Mouse (Mus musculus): ENCODE data around the gene Rere. TPM values are rescaled to one million over a fixed set of nuclear protein-coding genes. Genes with fewer than 3 reads are reported as not detected.

Rere gene
- total and polyA plus RNA-seq, 3 experiments: 3.1 to 36.5 (median 8.7) TPM

DNA sequence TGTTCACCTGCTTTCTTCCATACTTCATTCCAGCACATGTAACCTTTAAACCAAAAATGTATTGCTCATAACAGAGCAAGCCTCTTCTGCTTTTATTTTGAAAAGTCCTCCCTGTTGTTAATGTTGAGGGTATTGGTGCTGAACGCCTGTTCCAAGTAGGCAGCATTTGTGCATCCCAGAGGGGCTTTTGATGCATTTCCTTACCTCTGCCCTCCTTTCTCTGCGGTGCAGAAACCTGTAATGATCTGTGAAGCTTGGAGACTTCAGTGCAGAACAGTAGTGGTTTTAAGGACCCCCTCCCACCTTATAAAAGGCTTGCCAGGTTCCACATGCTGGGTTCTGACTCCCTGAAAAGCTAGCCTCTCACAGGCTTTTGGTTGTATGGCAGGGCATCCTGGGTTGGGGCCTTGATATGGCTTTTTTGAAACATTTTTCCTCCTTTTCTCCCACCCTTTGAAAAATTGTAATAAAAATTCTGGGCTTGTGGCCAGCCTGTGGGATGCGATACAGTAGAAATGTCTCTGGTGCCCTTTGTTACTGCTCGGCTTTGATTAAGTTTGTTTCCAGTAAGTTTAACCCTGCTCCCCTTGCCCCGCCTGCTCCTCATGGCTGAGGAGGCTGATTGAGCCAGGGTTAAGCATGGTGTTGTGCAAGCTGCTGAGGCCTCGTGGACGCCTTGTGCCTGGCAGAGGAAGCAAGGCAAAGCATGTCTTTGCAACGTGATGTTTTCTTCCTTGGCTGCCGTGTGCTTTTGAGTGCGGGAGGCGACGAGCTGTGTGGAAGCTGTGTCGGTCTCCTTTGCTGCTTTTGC is 301.7 kb downstream of the Rere start:
- Histone ChIP-seq H3K36me3 (replicated peaks in 1 of 2; ENCODE audit: control insufficient read depth in 1 of 2, insufficient read depth in 1 of 2, low read length in 1 of 2) (peaks cover 5 to 42% of the 10 kb centered on the region in 2 experiments), H3K4me3 (replicated peaks in 1 of 3; ENCODE audit: low read depth in 2 of 3, low read length in 2 of 3, poor library complexity in 1 of 3) (no peak overlapping the region), H3K9me3 (replicated peaks; ENCODE audit: low read length) (no peaks in the 10 kb centered on the region), H3K4me1 (ENCODE audit: control insufficient read depth in 1 of 2, insufficient read depth in 2 of 2) (peaks cover 7 to 42% of the 10 kb centered on the region in 2 experiments), H3K27ac (ENCODE audit: insufficient read depth, low read depth) (no peak overlapping the region), H3K9ac (ENCODE audit: insufficient read depth, low read depth) (no peak overlapping the region), H3K79me2 (replicated peaks; ENCODE audit: control insufficient read depth, extremely low read depth, insufficient read depth, poor library complexity, severe bottlenecking) (no peaks in the 10 kb centered on the region; the same call in none of the 2 replicates), H3K27me3 (replicated peaks) (no peaks in the 10 kb centered on the region), H3K4me2 (ENCODE audit: insufficient read depth, low read depth, poor library complexity, severe bottlenecking) (no peak overlapping the region)
- dilution Hi-C loops (cut with MboI; ENCODE audit: extremely low pct_ligation_motif_present, extremely low pct_unique_long_range_greater_than_20kb, low sequenced_read_pairs) (no loop called here), in situ Hi-C loops (cut with MboI; ENCODE audit: low pct_ligation_motif_present, low pct_unique_long_range_greater_than_20kb, low sequenced_read_pairs) (no loop called here)
- TF ChIP-seq POLR2AphosphoS2 (IDR thresholded peaks at IDR 0.05; ENCODE audit: low read depth, low read length) (no peak), MXI1 (IDR thresholded peaks at IDR 0.05; ENCODE audit: low read depth, low read length) (no peak), ETS1 (conservative IDR thresholded peaks at IDR 0.05; ENCODE audit: low read depth, low read length) (no peak), JUN (IDR thresholded peaks at IDR 0.05; ENCODE audit: insufficient read depth, low read depth, low read length) (no peak), UBTF (IDR thresholded peaks at IDR 0.05; ENCODE audit: low read depth, low read length) (no peak), TCF12 (IDR thresholded peaks at IDR 0.05; ENCODE audit: low read depth, low read length) (no peak), E2F4 (IDR thresholded peaks at IDR 0.05; ENCODE audit: insufficient replicate concordance, low read depth, low read length) (no peak), RCOR1 (conservative IDR thresholded peaks at IDR 0.05; ENCODE audit: low read depth, low read length) (no peak), ELF1 (IDR thresholded peaks at IDR 0.05; ENCODE audit: low read depth, low read length) (no peak)
- DNase-seq (ENCODE audit: extremely low read depth): no peak

DNA sequence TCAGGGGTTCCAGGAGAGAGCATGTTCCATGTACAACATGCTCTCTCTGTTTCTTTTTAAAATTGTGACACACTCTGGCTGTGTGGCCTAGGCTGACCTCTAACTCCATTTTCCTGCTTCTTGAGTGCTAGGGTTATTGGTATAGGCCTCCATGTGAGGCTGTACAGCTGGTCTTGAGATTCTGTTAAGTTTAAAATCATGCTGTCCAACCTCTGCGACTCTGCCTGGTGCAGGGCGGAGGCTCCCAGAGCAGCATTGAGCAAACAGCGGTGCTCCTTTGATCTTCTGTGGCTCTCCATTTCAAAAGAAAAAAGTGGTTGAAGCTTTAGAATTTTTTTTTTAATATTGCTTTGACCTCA is 302.3 kb downstream of the Rere start:
- in situ Hi-C loops (cut with MboI; ENCODE audit: low pct_ligation_motif_present, low pct_unique_long_range_greater_than_20kb, low sequenced_read_pairs): no loop called here
- Histone ChIP-seq H3K4me1 (ENCODE audit: control insufficient read depth in 1 of 2, insufficient read depth in 2 of 2) (peaks cover 7 to 42% of the 10 kb centered on the region in 2 experiments), H3K27me3 (replicated peaks) (no peaks in the 10 kb centered on the region), H3K4me2 (ENCODE audit: insufficient read depth, low read depth, poor library complexity, severe bottlenecking) (no peak overlapping the region), H3K27ac (ENCODE audit: insufficient read depth, low read depth) (no peak overlapping the region), H3K9me3 (replicated peaks; ENCODE audit: low read length) (no peaks in the 10 kb centered on the region), H3K79me2 (replicated peaks; ENCODE audit: control insufficient read depth, extremely low read depth, insufficient read depth, poor library complexity, severe bottlenecking) (no peaks in the 10 kb centered on the region; the same call in none of the 2 replicates), H3K4me3 (replicated peaks in 1 of 3; ENCODE audit: low read depth in 2 of 3, low read length in 2 of 3, poor library complexity in 1 of 3) (no peak overlapping the region), H3K36me3 (replicated peaks in 1 of 2; ENCODE audit: control insufficient read depth in 1 of 2, insufficient read depth in 1 of 2, low read length in 1 of 2) (peaks cover 5 to 42% of the 10 kb centered on the region in 2 experiments), H3K9ac (ENCODE audit: insufficient read depth, low read depth) (no peak overlapping the region)
- dilution Hi-C loops (cut with MboI; ENCODE audit: extremely low pct_ligation_motif_present, extremely low pct_unique_long_range_greater_than_20kb, low sequenced_read_pairs): no loop called here
- TF ChIP-seq MYC (IDR thresholded peaks at IDR 0.05; ENCODE audit: low read depth, low read length) (no peak), ZMIZ1 (IDR thresholded peaks at IDR 0.05; ENCODE audit: low read depth, low read length) (no peak), HCFC1 (IDR thresholded peaks at IDR 0.05; ENCODE audit: low read depth, low read length) (no peak), ZC3H11A (IDR thresholded peaks at IDR 0.05; ENCODE audit: low read depth, low read length) (no peak)
- no peak for DNase-seq (ENCODE audit: extremely low read depth)

All from CH12.LX (cell line).